Mouse (Mus musculus) heart, postnatal 14 days (tissue): ENCODE measurements around the gene Pramef20. TPM values are rescaled to one million over a fixed set of nuclear protein-coding genes. Genes with fewer than 3 reads are reported as not detected.
"Not testable (repeated sequence)": the region's sequence is repeated elsewhere in the genome, so short reads cannot be mapped to it uniquely, and the experiment has no call there.

ENCODE experiments used
- DNase-seq, 2 experiments: peaks; one replicate each; pipeline ENCODE4 v3.0.0; 2021 to 2022
- intact Hi-C: fragments of 180-260 bp; cut with DNase I; formaldehyde crosslinking; loops from one replicate; pipeline ENCODE4 v1.15.1; 2025
- long read RNA-seq, 2 experiments: library from polyadenylated mRNA; stranded (forward); transcript quantifications; one replicate each; pipeline ENCODE4 v2.0.0; 2021
- total RNA-seq, 2 experiments: library from RNA; stranded (reverse); gene quantifications; 2 replicates each; pipeline ENCODE4 v1.2.3; 2021

The Pramef20 gene
- total RNA-seq, result not detected
- long read RNA-seq, experiment 1, result 0 reads
- long read RNA-seq, experiment 2, result 0 reads

DNA sequence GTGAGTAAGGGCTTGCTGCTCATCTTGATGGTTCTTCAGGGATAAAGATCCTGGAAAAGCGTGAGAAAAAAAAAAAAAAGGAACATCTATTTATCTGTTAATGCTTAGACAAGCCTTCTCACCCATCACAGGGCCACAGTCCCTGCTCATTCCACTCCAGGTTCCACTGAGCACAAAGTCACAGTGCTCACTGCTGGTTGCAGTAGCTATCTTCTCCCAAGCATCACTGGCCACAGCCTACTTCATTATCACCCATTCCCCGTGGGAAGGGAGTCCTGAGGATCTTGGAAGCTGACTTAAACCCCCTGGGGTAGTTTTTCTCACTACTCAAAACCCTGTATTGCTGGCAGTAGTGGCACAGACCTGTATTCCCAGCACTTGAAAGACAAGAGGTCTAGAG is at the start of gene Pramef20:
Gene Pramef20, minus strand, starts transcription at position 23 of the 400 bp plus-strand sequence.
- no peak for DNase-seq
- intact Hi-C loops, result no loop called here

DNA sequence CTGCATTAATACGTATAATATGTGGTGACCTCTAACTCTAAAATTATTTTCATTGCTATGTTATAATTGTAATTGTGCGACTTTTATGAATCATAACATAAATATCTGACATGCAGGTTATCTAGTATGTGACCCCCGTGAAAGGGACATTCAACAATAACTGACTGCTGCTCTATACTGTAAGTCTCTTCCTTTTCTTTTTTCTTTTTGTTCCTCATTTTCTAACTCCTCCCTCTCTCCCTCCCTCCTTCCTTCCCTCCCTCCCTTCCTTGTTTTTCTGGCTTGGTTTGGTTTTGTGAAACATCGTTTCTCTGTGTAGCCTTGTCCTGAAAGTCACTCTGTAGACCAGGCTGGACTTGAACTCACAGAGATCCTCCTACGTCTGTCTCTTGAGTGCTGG is 46.9 kb upstream of the Pramef20 start:
- intact Hi-C loops, result no loop called here
- DNase-seq, result no peak

DNA sequence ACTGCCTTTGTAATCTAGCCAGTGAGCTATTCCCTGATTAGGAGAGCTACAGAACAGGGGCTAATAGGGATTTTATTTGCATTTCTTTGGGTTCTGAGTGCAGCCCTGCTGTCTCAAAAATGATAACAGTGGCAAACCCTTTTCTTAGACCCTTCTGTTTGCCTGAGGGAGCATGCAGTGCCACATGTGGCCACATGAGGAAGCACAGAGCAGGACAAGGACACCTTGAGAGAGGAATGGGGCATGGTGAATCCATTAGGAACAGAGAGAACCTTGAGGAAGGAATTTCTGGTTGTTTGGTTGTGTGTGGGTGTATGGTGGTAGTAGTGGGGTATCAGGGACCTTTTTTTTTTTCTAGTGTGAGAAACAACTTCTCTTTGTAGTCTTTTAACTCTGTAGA is 42.9 kb upstream of the Pramef20 start:
- no peak for DNase-seq
- intact Hi-C loops, result no loop called here

DNA sequence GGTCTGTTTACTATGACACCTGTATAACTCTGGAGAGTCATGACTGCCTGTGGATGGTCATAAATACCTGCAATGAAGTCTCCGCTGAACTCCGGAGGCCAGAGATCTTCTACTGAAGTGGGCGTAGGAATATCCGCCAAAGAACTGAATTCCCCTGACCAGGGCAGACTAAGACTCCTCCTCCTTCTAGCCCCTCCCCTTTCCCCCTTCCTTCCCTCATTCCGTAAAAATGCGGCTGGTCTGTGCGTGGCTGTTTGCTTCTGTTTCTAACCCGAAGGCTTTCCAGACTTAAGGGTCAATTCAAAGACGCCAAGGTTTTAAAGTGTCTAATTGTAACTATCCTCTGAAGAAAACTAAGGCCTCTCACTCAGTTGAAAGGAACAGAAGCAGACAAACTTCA is 30.6 kb upstream of the Pramef20 start, which contains the start of gene Pramef12:
Gene Pramef12, minus strand, starts transcription at position 175 of the 400 bp plus-strand sequence.
- intact Hi-C loops, result no loop called here
- DNase-seq, result no peak

DNA sequence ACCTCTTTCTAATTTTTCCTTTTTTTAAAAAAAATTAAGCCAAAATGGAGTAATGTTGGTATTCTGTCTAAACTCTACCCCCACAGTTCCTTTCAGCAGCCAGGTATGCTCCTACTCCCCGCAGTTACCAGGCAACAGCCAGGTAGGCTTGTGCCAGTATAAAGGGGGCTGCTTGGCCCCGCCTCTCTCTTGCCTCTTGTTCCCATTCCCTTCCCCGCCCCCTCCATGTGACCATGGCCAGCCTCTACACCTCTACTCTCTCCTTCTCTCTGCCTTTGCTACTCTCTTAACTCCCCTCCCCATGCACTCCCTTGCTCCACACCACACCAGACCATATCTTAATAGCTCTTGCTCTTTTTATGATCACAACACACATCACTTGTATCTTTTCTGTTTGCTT is 28.5 kb upstream of the Pramef20 start:
- no peak for DNase-seq
- intact Hi-C loops, result no loop called here

- intact Hi-C loops, result no loop called here
Measured at GRCm38 (mm10) chr4:144404456-144405086, 26.8 kb upstream of the Pramef20 start.

GRCm38 (mm10) chr4:144402712-144403111 is 25.0 kb upstream of the Pramef20 start:
- no peak for DNase-seq
- intact Hi-C loops, result no loop called here

More at GRCm38 (mm10) chr4:144404456-144405086, 26.8 kb upstream of the Pramef20 start:
- DNase-seq, result peak; percentile 3 to 30

GRCm38 (mm10) chr4:144396316-144396715 is 18.6 kb upstream of the Pramef20 start:
- intact Hi-C loops, result no loop called here
- DNase-seq, result no peak

GRCm38 (mm10) chr4:144357642-144358041 is 20.1 kb downstream of the Pramef20 start, which contains the start of gene Gm13119:
TSS of gene Gm13119 (plus strand) at chr4:144357942.
- DNase-seq, intact Hi-C loops: not testable (repeated sequence)

DNA sequence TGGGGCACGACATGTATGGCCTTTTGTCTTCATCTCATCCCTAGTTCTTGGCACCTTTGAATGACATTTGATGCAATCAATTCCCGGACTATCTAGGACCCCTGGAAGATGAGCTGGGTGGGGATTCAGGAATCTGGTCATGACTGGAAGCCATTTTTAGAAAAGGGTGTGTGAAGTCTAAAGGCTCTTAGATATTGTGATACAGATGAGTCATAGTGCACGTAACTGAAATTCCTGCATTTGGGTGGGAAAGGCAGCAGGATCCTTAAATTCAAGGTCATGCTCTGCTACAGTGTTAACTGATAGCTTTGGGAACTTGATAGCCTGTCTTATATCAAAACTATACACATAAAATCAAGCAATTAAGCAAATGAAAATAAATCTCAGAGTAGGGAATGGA is 41.9 kb downstream of the Pramef20 start:
- intact Hi-C loops, DNase-seq: not testable (repeated sequence)

DNA sequence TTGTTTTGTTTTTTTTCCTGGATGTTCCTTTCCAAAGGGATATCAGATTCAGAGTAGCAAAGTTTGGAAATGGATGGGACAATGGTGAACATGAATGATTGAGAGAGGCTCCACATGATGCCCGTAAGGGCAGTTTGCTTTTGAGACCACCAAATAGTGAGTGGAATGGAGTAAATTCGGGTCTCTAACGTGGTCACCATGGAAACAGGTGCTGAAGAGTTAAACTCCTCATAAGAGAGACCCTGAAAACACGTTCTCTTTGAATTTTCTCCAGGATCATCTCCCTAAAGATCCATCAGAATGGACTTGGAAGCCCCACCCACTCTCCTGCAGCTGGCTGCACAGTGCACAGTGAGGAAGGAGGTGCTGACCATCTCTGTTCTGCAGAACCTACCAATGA is 47.8 kb downstream of the Pramef20 start, which contains the start of gene Gm13128:
Gene Gm13128, plus strand, starts transcription at position 301 of the 400 bp plus-strand sequence.
- intact Hi-C loops, DNase-seq: not testable (repeated sequence)

Other genes starting within 250 kb of the Pramef20 start
- gene Oog3, start 215.3 kb downstream of the Pramef20 start, total RNA-seq, result not detected
- gene Oog2, start 187.2 kb downstream of the Pramef20 start, total RNA-seq, result not detected
- gene C87977, start 164.6 kb downstream of the Pramef20 start, total RNA-seq, result not detected
- not detected for gene Pramel5, start 97.4 kb downstream of the Pramef20 start, total RNA-seq
- not detected for gene Gm13128, start 47.7 kb downstream of the Pramef20 start, total RNA-seq
- not detected for gene Gm13119, start 20.0 kb downstream of the Pramef20 start, total RNA-seq
- gene Pramef12, start 30.5 kb upstream of the Pramef20 start, total RNA-seq, result not detected
- not detected for gene 1700012P22Rik, start 60.8 kb upstream of the Pramef20 start, total RNA-seq
- gene Gm9944, start 75.4 kb upstream of the Pramef20 start, total RNA-seq, result not detected
- not detected for gene Aadacl3, start 85.8 kb upstream of the Pramef20 start, total RNA-seq
- not detected for gene 9430007A20Rik, start 141.9 kb upstream of the Pramef20 start, total RNA-seq
- gene Gm13124, start 187.2 kb upstream of the Pramef20 start, total RNA-seq, result not detected
- gene Aadacl4, start 235.8 kb upstream of the Pramef20 start, total RNA-seq, result not detected